Mouse (Mus musculus) kidney, postnatal 0 days (tissue): ENCODE measurements around the gene Atxn2. TPM values are rescaled to one million over a fixed set of nuclear protein-coding genes. Genes with fewer than 3 reads are reported as not detected.

Experiments
- ATAC-seq: fragments of 200-750 bp; cut with Nextera tagmentation; replicated peaks from 2 replicates; pipeline ENCODE4 v1.8.0; 2017; ENCODE audit warnings: low read depth, moderate number of reproducible peaks, moderate TSS enrichment, moderate library complexity; ENCODE audit not compliant: low FRiP score
- DNase-seq: peaks from one replicate; pipeline ENCODE4 v3.0.0-alpha.2; 2016; ENCODE audit warnings: low spot score
- H3K27ac ChIP-seq: fragments of 300-500 bp; sonication (generic); 2 replicates; pipeline ENCODE4 v1.5.1; 2014; ENCODE audit warnings: mild to moderate bottlenecking
- H3K27me3 ChIP-seq: fragments of 300-500 bp; sonication (generic); 2 replicates; pipeline ENCODE4 v1.6.1; 2014; ENCODE audit warnings: low read length, mixed read lengths; ENCODE audit not compliant: insufficient read depth
- H3K36me3 ChIP-seq: fragments of 300-500 bp; sonication (generic); 2 replicates; pipeline ENCODE4 v1.6.1; 2014; ENCODE audit warnings: low read length, mixed read lengths; ENCODE audit not compliant: insufficient read depth
- H3K4me1 ChIP-seq: fragments of 300-500 bp; sonication (generic); replicated peaks from 2 replicates; pipeline ENCODE4 v1.6.1; 2014; ENCODE audit warnings: antibody characterized with exemption, low read length, mixed read lengths; ENCODE audit not compliant: insufficient read depth
- H3K4me2 ChIP-seq: fragments of 300-500 bp; sonication (generic); 2 replicates; pipeline ENCODE4 v1.6.1; 2014; ENCODE audit warnings: mild to moderate bottlenecking, low read length, moderate library complexity, mixed read lengths
- H3K4me3 ChIP-seq: fragments of 300-500 bp; sonication (generic); replicated peaks from 2 replicates; pipeline ENCODE4 v1.5.1; 2014; ENCODE audit warnings: low read depth, low read length
- H3K9ac ChIP-seq: fragments of 300-500 bp; sonication (generic); 2 replicates; pipeline ENCODE4 v1.6.1; 2014; ENCODE audit warnings: low read depth, low read length
- H3K9me3 ChIP-seq: fragments of 300-500 bp; sonication (generic); replicated peaks from 2 replicates; pipeline ENCODE4 v1.6.1; 2016; ENCODE audit warnings: low read length, inconsistent platforms, mixed read lengths
- CTCF ChIP-seq: IDR thresholded peaks from 2 replicates; pipeline ENCODE4 v1.5.1; 2016; ENCODE audit warnings: antibody characterized with exemption, low read depth, mild to moderate bottlenecking, moderate library complexity
- WGBS: fragments of 180-500 bp; shearing (Covaris S2); extraction: QIAGEN DNeasy Blood & Tissue Kit; methylation state at CpG from one replicate; pipeline ENCODE4 v1.1.7; 2014; 5-methylcytosine and 5-hydroxymethylcytosine counted together
- polyA plus RNA-seq: library from polyadenylated mRNA; unstranded; fragments of >200 nt; fragmentation: Nextera tagmentation; extraction: Ambion mirVana; gene quantifications from 2 replicates; pipeline ENCODE4 v1.2.1, GENCODE M21; 2015

The Atxn2 gene
- polyA plus RNA-seq, 1 experiment from 2014 or later = 68.5 TPM

GRCm38 (mm10) chr5:121833159-121833558, 122.0 kb downstream of the Atxn2 start:
- ATAC-seq (no peak), DNase-seq (no peak)
- H3K9me3 ChIP-seq = no peaks in the 10 kb centered on the region
- peak overlapping the region; percentile 75 for H3K4me2 ChIP-seq
- TF ChIP-seq CTCF = no peak
- H3K4me3 ChIP-seq = peak overlapping the region; percentile 85; the same call in 1 of the 2 replicates
- 75% methylated on average over 2 of the region's 2 CpGs for WGBS
- H3K27me3 ChIP-seq = no peaks in the 10 kb centered on the region
- H3K4me1 ChIP-seq = peaks cover 48% of the 10 kb centered on the region
- H3K9ac ChIP-seq = peak overlapping the region; percentile 42; the same call in 1 of the 2 replicates
- peak overlapping the region; percentile 64; the same call in 1 of the 2 replicates for H3K27ac ChIP-seq
- 0 out of 2 replicates have a peak, but pooled peaks cover 3% of the 10 kb centered on the region for H3K36me3 ChIP-seq

GRCm38 (mm10) chr5:121833572-121834240, 122.6 kb downstream of the Atxn2 start:
- Histone ChIP-seq H3K9ac (peak overlapping the region; percentile 42), H3K27me3 (no peaks in the 10 kb centered on the region), H3K27ac (peak overlapping the region; percentile 93; the same call in 1 of the 2 replicates), H3K4me3 (peak overlapping the region; percentile 85; the same call in 1 of the 2 replicates), H3K36me3 (0 out of 2 replicates have a peak, but pooled peaks cover 3% of the 10 kb centered on the region), H3K9me3 (no peaks in the 10 kb centered on the region), H3K4me1 (peaks cover 50% of the 10 kb centered on the region), H3K4me2 (peak overlapping the region; percentile 75)
- DNase-seq (peak; percentile 83), ATAC-seq (peak; percentile 30)
- 0 out of 2 replicates have a peak, but pooled peaks have one; percentile 7 for TF ChIP-seq CTCF
- 22% methylated on average over 10 of the region's 10 CpGs for WGBS

GRCm38 (mm10) chr5:121834241-121834606, 123.1 kb downstream of the Atxn2 start:
- H3K27ac ChIP-seq = peak overlapping the region; percentile 93
- 47% methylated on average over 7 of the region's 7 CpGs for WGBS
- no peaks in the 10 kb centered on the region for H3K9me3 ChIP-seq
- ATAC-seq (no peak), DNase-seq (no peak)
- no peaks in the 10 kb centered on the region for H3K27me3 ChIP-seq
- H3K4me1 ChIP-seq = peaks cover 50% of the 10 kb centered on the region
- 0 out of 2 replicates have a peak, but pooled peaks cover 3% of the 10 kb centered on the region for H3K36me3 ChIP-seq
- peak overlapping the region; percentile 75 for H3K4me2 ChIP-seq
- H3K9ac ChIP-seq = peak overlapping the region; percentile 83; the same call in 1 of the 2 replicates
- H3K4me3 ChIP-seq = peak overlapping the region; percentile 85
- TF ChIP-seq CTCF = no peak

GRCm38 (mm10) chr5:121834991-121835747, 124.0 kb downstream of the Atxn2 start:
- H3K27me3 ChIP-seq = no peaks in the 10 kb centered on the region
- H3K4me2 ChIP-seq = peak overlapping the region; percentile 75
- DNase-seq = peak; percentile 39
- no peak for ATAC-seq
- 14% methylated on average over 12 of the region's 12 CpGs for WGBS
- peak overlapping the region; percentile 83 for H3K9ac ChIP-seq
- peaks cover 51% of the 10 kb centered on the region for H3K4me1 ChIP-seq
- H3K36me3 ChIP-seq = 0 out of 2 replicates have a peak, but pooled peaks cover 3% of the 10 kb centered on the region
- H3K27ac ChIP-seq = peak overlapping the region; percentile 93
- H3K4me3 ChIP-seq = peak overlapping the region; percentile 85
- no peak for TF ChIP-seq CTCF
- H3K9me3 ChIP-seq = no peaks in the 10 kb centered on the region

- under 1% methylated on average over 50 of the region's 51 CpGs for WGBS
- peaks cover 51% of the 10 kb centered on the region for H3K4me1 ChIP-seq
- H3K9me3 ChIP-seq = no peaks in the 10 kb centered on the region
- no peak; the same call in 1 of the 2 replicates for ATAC-seq
- no peaks in the 10 kb centered on the region for H3K27me3 ChIP-seq
- H3K4me2 ChIP-seq = peak overlapping the region; percentile 75
- no peak for TF ChIP-seq CTCF
- DNase-seq = peak; percentile 61
- peak overlapping the region; percentile 93 for H3K27ac ChIP-seq
- peak overlapping the region; percentile 83 for H3K9ac ChIP-seq
- H3K4me3 ChIP-seq = peak overlapping the region; percentile 85
- H3K36me3 ChIP-seq = 0 out of 2 replicates have a peak, but pooled peaks cover 3% of the 10 kb centered on the region
These were observed 125.0 kb downstream of the Atxn2 start for GRCm38 (mm10) chr5:121835949-121836691.
